Mouse (Mus musculus) kidney, adult 9 months (tissue): ENCODE data around the gene Fam221b.

Source experiments
- DNase-seq: peaks from one replicate; pipeline ENCODE4 v3.0.0; 2022

Fam221b gene

GRCm38 (mm10) chr4:43612534-43612933, 56.4 kb downstream of the Fam221b start:
- no peak for DNase-seq
